Mouse (Mus musculus): Measurements from ENCODE around the gene Kcnk12.

GRCm38 (mm10) chr17:87795927-87796714 lies 1.7 kb downstream of the Kcnk12 start:
- TF ChIP-seq POLR2A (IDR thresholded peaks at IDR 0.05; ENCODE audit: low read depth, low read length) (no peak), CTCF (IDR thresholded peaks at IDR 0.05; ENCODE audit: extremely low read depth, insufficient read depth, insufficient read length, insufficient replicate concordance) (no peak)

All from spleen, adult 2 months (tissue).